Mouse (Mus musculus) heart, embryonic 11.5 days (tissue): ENCODE data around the gene Mecr. TPM values are rescaled to one million over a fixed set of nuclear protein-coding genes. Genes with fewer than 3 reads are reported as not detected.

Experiments
- ATAC-seq: fragments of 200-750 bp; cut with Nextera tagmentation; replicated peaks from 2 replicates; pipeline ENCODE4 v1.8.0; 2017; ENCODE audit warnings: moderate library complexity; ENCODE audit not compliant: insufficient number of reproducible peaks, low FRiP score, low TSS enrichment
- H3K27ac ChIP-seq: fragments of 300-500 bp; sonication (generic); 2 replicates; pipeline ENCODE4 v1.5.1; 2014; ENCODE audit warnings: mild to moderate bottlenecking, low read depth, low read length
- H3K27me3 ChIP-seq: fragments of 300-500 bp; sonication (generic); 2 replicates; pipeline ENCODE4 v1.6.1; 2014; ENCODE audit warnings: mild to moderate bottlenecking, low read length, mixed read lengths; ENCODE audit not compliant: control insufficient read depth, insufficient read depth
- H3K36me3 ChIP-seq: fragments of 300-500 bp; sonication (generic); 2 replicates; pipeline ENCODE4 v1.6.1; 2014; ENCODE audit warnings: mild to moderate bottlenecking, low read length, moderate library complexity, mixed read lengths; ENCODE audit not compliant: control insufficient read depth, insufficient read depth
- H3K4me1 ChIP-seq: fragments of 300-500 bp; sonication (generic); 2 replicates; pipeline ENCODE4 v1.6.1; 2014; ENCODE audit warnings: low read length; ENCODE audit not compliant: control insufficient read depth, insufficient read depth
- H3K4me2 ChIP-seq: fragments of 300-500 bp; sonication (generic); 2 replicates; pipeline ENCODE4 v1.6.1; 2014; ENCODE audit warnings: mild to moderate bottlenecking, moderate library complexity
- H3K4me3 ChIP-seq: fragments of 300-500 bp; sonication (generic); 2 replicates; pipeline ENCODE4 v1.5.1; 2014; ENCODE audit warnings: low read depth, low read length
- H3K9ac ChIP-seq: fragments of 300-500 bp; sonication (generic); 2 replicates; pipeline ENCODE4 v1.6.1; 2014; ENCODE audit warnings: mild to moderate bottlenecking, low read depth, low read length, moderate library complexity
- H3K9me3 ChIP-seq: fragments of 300-500 bp; sonication (generic); replicated peaks from 2 replicates; pipeline ENCODE4 v1.6.1; 2016; ENCODE audit warnings: low read length; ENCODE audit not compliant: control insufficient read depth
- WGBS: fragments of 180-500 bp; shearing (Covaris S2); extraction: QIAGEN DNeasy Blood & Tissue Kit; methylation state at CpG from one replicate; pipeline ENCODE4 v1.1.7; 2014; ENCODE audit not compliant: insufficient replicate concordance; 5-methylcytosine and 5-hydroxymethylcytosine counted together
- polyA plus RNA-seq: library from polyadenylated mRNA; unstranded; fragments of >200 nt; fragmentation: Nextera tagmentation; extraction: Ambion mirVana; gene quantifications from 2 replicates; pipeline ENCODE4 v1.2.1, GENCODE M21; 2014

Mecr gene
- polyA plus RNA-seq, 1 experiment from 2014 or later = 35.9 TPM

DNA sequence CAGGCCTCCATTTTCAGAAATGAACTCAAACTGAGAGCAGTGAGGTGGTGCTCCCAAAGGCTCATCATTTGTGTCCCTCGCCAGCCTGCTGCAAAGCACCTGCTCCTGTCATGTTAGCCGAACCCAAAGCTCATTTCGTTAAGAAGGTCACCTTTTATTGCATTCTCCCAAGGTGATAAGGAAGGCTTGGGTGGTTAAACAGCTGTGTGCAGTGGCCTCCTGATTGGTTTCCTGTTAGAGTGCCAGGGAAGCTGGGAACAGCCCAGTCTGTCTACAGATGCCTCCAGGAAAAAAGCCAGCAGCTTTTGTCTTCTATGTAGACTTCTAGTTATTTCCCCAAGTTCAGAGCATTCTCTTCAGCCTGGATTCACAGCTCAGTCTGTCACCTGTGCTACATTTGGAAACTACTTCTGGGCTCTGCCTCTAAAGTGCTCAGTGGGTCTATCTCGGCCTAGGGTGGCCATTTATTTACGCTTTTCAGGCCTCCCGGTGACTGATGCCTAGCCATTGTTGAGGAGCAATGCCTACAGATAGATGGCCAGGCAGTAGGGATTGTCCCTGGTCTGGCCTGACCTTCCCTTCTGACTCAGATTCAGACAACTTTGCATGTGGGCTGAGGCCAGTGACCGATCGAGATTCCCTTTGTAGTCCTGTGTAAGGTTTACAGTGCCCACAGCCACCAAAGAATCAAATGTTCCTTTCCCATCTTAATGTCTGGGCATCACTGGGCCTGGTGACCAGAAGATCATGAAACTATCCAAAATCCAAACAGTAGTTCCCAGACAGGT lies 2.9 kb downstream of the Mecr start:
- 81% methylated on average over 8 of the region's 8 CpGs for WGBS
- Histone ChIP-seq H3K4me2 (no peak overlapping the region), H3K9ac (no peak overlapping the region), H3K9me3 (no peaks in the 10 kb centered on the region), H3K4me3 (no peak overlapping the region), H3K27ac (no peak overlapping the region), H3K27me3 (peaks cover 3% of the 10 kb centered on the region; the same call in 1 of the 2 replicates), H3K36me3 (no peaks in the 10 kb centered on the region), H3K4me1 (peaks cover 7% of the 10 kb centered on the region)
- ATAC-seq = no peak

DNA sequence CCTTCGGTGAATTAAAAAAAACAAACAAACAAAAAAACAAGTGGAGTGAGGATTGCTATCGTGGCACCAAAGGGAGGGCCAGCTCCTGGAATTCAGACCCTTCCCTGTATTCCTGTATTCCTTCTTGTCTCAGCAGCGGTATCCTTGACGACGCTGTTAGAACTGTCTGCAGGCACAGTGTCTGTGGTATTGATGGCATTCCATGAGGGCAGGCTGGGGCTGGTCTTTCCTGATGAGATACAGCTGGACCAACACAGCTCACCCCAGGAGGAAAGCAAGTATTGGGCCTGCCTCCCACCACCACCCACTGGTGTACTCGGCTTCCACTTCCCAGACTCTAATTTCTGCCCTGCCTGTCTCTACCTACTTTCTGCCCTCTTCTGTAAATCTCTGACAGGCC lies 4.8 kb downstream of the Mecr start:
- Histone ChIP-seq H3K9ac (peak overlapping the region; percentile 43; the same call in 1 of the 2 replicates), H3K27ac (peak overlapping the region; percentile 50; the same call in 1 of the 2 replicates), H3K36me3 (no peaks in the 10 kb centered on the region), H3K27me3 (no peaks in the 10 kb centered on the region), H3K4me2 (no peak overlapping the region), H3K4me3 (no peak overlapping the region), H3K9me3 (no peaks in the 10 kb centered on the region), H3K4me1 (peaks cover 7% of the 10 kb centered on the region)
- 58% methylated on average over 6 of the region's 6 CpGs for WGBS
- no peak for ATAC-seq

GRCm38 (mm10) chr4:131849986-131850638 lies 6.8 kb downstream of the Mecr start:
- no peaks in the 10 kb centered on the region for H3K27me3 ChIP-seq

DNA sequence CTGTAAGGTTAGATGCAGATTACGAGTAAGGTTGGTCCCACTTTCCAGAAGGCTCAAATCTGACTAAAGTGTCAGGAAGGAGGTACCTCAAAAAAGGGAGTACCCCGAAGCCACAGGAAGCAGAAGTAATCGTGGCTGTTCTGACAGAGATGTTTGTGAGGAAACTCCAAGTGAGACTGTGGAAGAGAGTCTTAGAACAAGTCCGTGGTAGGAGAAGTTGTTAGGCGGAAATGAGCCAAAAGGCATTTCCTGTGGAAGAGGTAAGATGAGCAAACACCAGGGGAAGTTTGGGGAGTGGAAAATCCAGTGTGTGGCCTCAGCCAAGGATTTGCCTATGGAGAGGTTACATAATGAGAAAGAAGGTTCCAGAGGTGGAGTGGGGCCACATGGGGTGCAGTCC lies 11.7 kb downstream of the Mecr start:
- WGBS = 69% methylated on average over 5 of the region's 5 CpGs
- Histone ChIP-seq H3K4me3 (no peak overlapping the region), H3K36me3 (peaks cover under 1% of the 10 kb centered on the region; the same call in 1 of the 2 replicates), H3K9me3 (no peaks in the 10 kb centered on the region), H3K9ac (no peak overlapping the region), H3K4me2 (no peak overlapping the region), H3K27me3 (no peaks in the 10 kb centered on the region), H3K4me1 (0 out of 2 replicates have a peak, but pooled peaks cover 2% of the 10 kb centered on the region), H3K27ac (no peak overlapping the region)
- ATAC-seq = no peak

More at GRCm38 (mm10) chr4:131849986-131850638, 6.8 kb downstream of the Mecr start:
- WGBS = 44% methylated on average over 5 of the region's 5 CpGs
- no peak overlapping the region for H3K4me2 ChIP-seq
- peaks cover 2% of the 10 kb centered on the region for H3K4me1 ChIP-seq
- no peak overlapping the region for H3K4me3 ChIP-seq
- no peak overlapping the region for H3K9ac ChIP-seq
- peak overlapping the region; percentile 57 for H3K27ac ChIP-seq
- no peaks in the 10 kb centered on the region for H3K9me3 ChIP-seq
- H3K36me3 ChIP-seq = no peaks in the 10 kb centered on the region
- ATAC-seq = no peak; the same call in 1 of the 2 replicates

- peaks cover 11% of the 10 kb centered on the region for H3K36me3 ChIP-seq
- ATAC-seq = no peak
Observed at GRCm38 (mm10) chr4:131860492-131861340, 17.4 kb downstream of the Mecr start.

DNA sequence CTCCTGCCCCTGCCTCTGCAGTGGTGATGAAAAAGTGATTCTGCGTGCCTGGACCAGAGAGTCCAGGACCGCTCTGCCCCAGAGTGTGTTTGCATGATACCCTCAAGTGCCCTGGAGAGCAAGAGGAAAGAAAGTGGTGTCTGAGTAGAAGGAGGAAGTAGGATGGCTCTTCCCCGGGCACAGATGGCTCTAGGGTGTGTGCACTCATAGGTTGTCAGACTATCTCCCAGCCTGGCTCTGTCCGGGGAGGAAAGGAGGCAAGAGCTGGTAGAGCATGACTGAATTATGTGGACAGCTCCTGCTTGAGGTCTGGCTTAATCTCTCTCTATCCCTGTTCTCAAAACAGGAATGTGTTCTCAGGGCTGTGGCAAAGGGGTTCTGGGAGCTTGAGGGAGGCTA lies 18.1 kb downstream of the Mecr start:
- H3K36me3 ChIP-seq = peaks cover 11% of the 10 kb centered on the region
- no peaks in the 10 kb centered on the region for H3K27me3 ChIP-seq

More at GRCm38 (mm10) chr4:131860492-131861340, 17.4 kb downstream of the Mecr start:
- Histone ChIP-seq H3K27ac (no peak overlapping the region), H3K4me1 (no peaks in the 10 kb centered on the region), H3K9me3 (no peaks in the 10 kb centered on the region), H3K9ac (no peak overlapping the region), H3K4me3 (no peak overlapping the region), H3K4me2 (no peak overlapping the region), H3K27me3 (no peaks in the 10 kb centered on the region)
- WGBS = 42% methylated on average over 15 of the region's 15 CpGs

GRCm38 (mm10) chr4:131872672-131873292 lies 29.5 kb downstream of the Mecr start:
- Histone ChIP-seq H3K36me3 (no peaks in the 10 kb centered on the region), H3K9me3 (no peaks in the 10 kb centered on the region), H3K27ac (peak overlapping the region; percentile 87), H3K4me2 (peak overlapping the region; percentile 67), H3K9ac (peak overlapping the region; percentile 100), H3K4me3 (peak overlapping the region; percentile 99), H3K4me1 (peaks cover 27% of the 10 kb centered on the region), H3K27me3 (no peaks in the 10 kb centered on the region)
- no peak for ATAC-seq
- 11% methylated on average over 11 of the region's 11 CpGs for WGBS

More for the DNA sequence above, 18.1 kb downstream of the Mecr start:
- H3K9ac ChIP-seq = no peak overlapping the region
- no peaks in the 10 kb centered on the region for H3K9me3 ChIP-seq
- no peak for ATAC-seq
- WGBS = 74% methylated on average over 4 of the region's 4 CpGs
- H3K4me2 ChIP-seq = no peak overlapping the region
- no peak overlapping the region for H3K27ac ChIP-seq
- no peaks in the 10 kb centered on the region for H3K4me1 ChIP-seq
- H3K4me3 ChIP-seq = no peak overlapping the region
